Mouse (Mus musculus) brain, embryonic 14.5 days (tissue): ENCODE data around the gene Rgma.

Experiments used
- CTCF ChIP-seq: fragments of 200-500 bp; IDR thresholded peaks from 2 replicates; pipeline ENCODE4 v1.5.1; 2012; ENCODE audit warnings: inconsistent platforms, mild to moderate bottlenecking, moderate library complexity, borderline replicate concordance; ENCODE audit not compliant: insufficient read depth, insufficient read length; ENCODE audit errors: extremely low read depth
- POLR2A ChIP-seq: fragments of 200-500 bp; IDR thresholded peaks from 2 replicates; pipeline ENCODE4 v1.6.1; 2012; ENCODE audit warnings: mild to moderate bottlenecking, inconsistent platforms, borderline replicate concordance; ENCODE audit not compliant: poor library complexity, insufficient read depth, insufficient read length, severe bottlenecking; ENCODE audit errors: extremely low read depth

DNA sequence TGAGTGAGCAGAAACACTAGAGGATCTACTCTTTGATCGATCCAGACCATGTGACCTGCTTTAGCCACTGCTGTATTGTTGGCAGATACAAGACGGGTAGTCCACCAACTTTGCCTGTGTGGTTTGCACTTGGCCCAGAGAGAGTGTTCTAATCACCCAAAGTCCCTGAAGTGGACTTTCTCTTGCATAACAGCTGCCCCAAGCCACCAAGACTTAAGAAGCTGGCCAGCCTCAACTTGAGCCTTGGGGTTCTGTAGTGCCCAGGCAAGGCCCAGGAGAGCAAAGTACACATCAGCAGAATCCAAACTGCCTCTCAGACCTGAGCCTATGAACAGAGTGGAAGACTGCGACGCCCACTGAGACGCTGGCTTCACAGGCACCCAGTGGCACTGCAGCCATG is 37.0 kb upstream of the Rgma start:
- TF ChIP-seq POLR2A = no peak
- TF ChIP-seq CTCF = no peak
